Mouse (Mus musculus): ENCODE data around the gene Lhx1.

- TF ChIP-seq CTCF (IDR thresholded peaks at IDR 0.05) (no peak), POLR2A (IDR thresholded peaks at IDR 0.05; ENCODE audit: insufficient read depth, low read depth, low read length) (no peak)
Observed at GRCm38 (mm10) chr11:84553821-84554450, 28.6 kb upstream of the Lhx1 start.

All from heart, adult 2 months (tissue).